Mouse (Mus musculus) MEL (cell line): ENCODE results near the gene Meis3. TPM values are rescaled to one million over a fixed set of nuclear protein-coding genes. Genes with fewer than 3 reads are reported as not detected.

Source experiments
- DNase-seq: peaks from one replicate; pipeline ENCODE4 v3.0.0; 2011; ENCODE audit warnings: low read depth, low spot score
- H3K27ac ChIP-seq: 2 replicates; pipeline ENCODE4 v1.5.1; 2012; ENCODE audit warnings: low read depth, mild to moderate bottlenecking, control low read depth, low read length, moderate library complexity; ENCODE audit not compliant: control insufficient read depth
- H3K27me3 ChIP-seq, 2 experiments: fragments of 150-350 bp in 1 of 2; sonication (generic) in 1 of 2; 2 replicates each; pipeline ENCODE4 v1.6.1; 2012; ENCODE audit warnings: low read length in 2 of 2, mild to moderate bottlenecking in 2 of 2, improper control_type of control experiment in 1 of 2, moderate library complexity in 1 of 2; ENCODE audit not compliant: insufficient read depth in 2 of 2, control insufficient read depth in 1 of 2
- H3K36me3 ChIP-seq, 2 experiments: 2 replicates each; pipeline ENCODE4 v1.6.1; 2012 to 2014; ENCODE audit warnings: low read length in 2 of 2, improper control_type of control experiment in 1 of 2, inconsistent platforms in 1 of 2, mild to moderate bottlenecking in 1 of 2; ENCODE audit not compliant: insufficient read depth in 2 of 2, control insufficient read depth in 1 of 2
- H3K4me1 ChIP-seq, 2 experiments: fragments of 150-350 bp in 1 of 2; sonication (generic) in 1 of 2; 2 replicates each; pipeline ENCODE4 v1.6.1; 2012; ENCODE audit warnings: low read length in 2 of 2, improper control_type of control experiment in 1 of 2, mild to moderate bottlenecking in 1 of 2; ENCODE audit not compliant: insufficient read depth in 2 of 2, control insufficient read depth in 1 of 2
- H3K4me3 ChIP-seq, 2 experiments: fragments of 150-350 bp in 1 of 2; sonication (generic) in 1 of 2; 2 replicates each; pipeline ENCODE4 v1.5.1; 2012; ENCODE audit warnings: low read depth in 2 of 2, low read length in 2 of 2, mild to moderate bottlenecking in 2 of 2, moderate library complexity in 2 of 2, control low read depth in 1 of 2, improper control_type of control experiment in 1 of 2; ENCODE audit not compliant: control insufficient read depth in 1 of 2, insufficient read depth in 1 of 2
- H3K79me2 ChIP-seq: 2 replicates; pipeline ENCODE4 v1.6.1; 2012; ENCODE audit warnings: mild to moderate bottlenecking, low read length, moderate library complexity; ENCODE audit not compliant: control insufficient read depth, poor library complexity, insufficient read depth
- H3K9ac ChIP-seq: 2 replicates; pipeline ENCODE4 v1.6.1; 2012; ENCODE audit warnings: low read depth, mild to moderate bottlenecking, control low read depth, low read length, moderate library complexity; ENCODE audit not compliant: control insufficient read depth, poor library complexity, severe bottlenecking
- H3K9me3 ChIP-seq: fragments of 150-350 bp; sonication (generic); replicated peaks from 2 replicates; pipeline ENCODE4 v1.6.1; 2012; ENCODE audit warnings: mild to moderate bottlenecking, low read length, improper control_type of control experiment, moderate library complexity; ENCODE audit not compliant: insufficient read depth
- BHLHE40 ChIP-seq: IDR thresholded peaks from 2 replicates; pipeline ENCODE4 v1.6.1; 2012; ENCODE audit warnings: low read depth, mild to moderate bottlenecking, inconsistent platforms, low read length, improper control_type of control experiment, borderline replicate concordance
- CHD1 ChIP-seq: IDR thresholded peaks from 2 replicates; pipeline ENCODE4 v1.6.1; 2012; ENCODE audit warnings: low read depth, mild to moderate bottlenecking, inconsistent platforms, low read length, improper control_type of control experiment
- CHD2 ChIP-seq: IDR thresholded peaks from 2 replicates; pipeline ENCODE4 v1.6.1; 2011; ENCODE audit warnings: low read length, improper control_type of control experiment
- EP300 ChIP-seq, 2 experiments: IDR thresholded peaks; 2 replicates each; pipeline ENCODE4 v1.6.1; 2011; ENCODE audit warnings: improper control_type of control experiment in 2 of 2, low read length in 2 of 2, low read depth in 1 of 2, mild to moderate bottlenecking in 1 of 2
- HCFC1 ChIP-seq: IDR thresholded peaks from 2 replicates; pipeline ENCODE4 v1.6.1; 2012; ENCODE audit warnings: low read depth, mild to moderate bottlenecking, inconsistent platforms, low read length, improper control_type of control experiment, moderate library complexity
- JUND ChIP-seq: IDR thresholded peaks from 2 replicates; pipeline ENCODE4 v1.6.1; 2011; ENCODE audit warnings: low read depth, mild to moderate bottlenecking, improper control_type of control experiment, low read length
- MAFK ChIP-seq: IDR thresholded peaks from 2 replicates; pipeline ENCODE4 v1.6.1; 2011; ENCODE audit warnings: low read depth, mild to moderate bottlenecking, low read length, improper control_type of control experiment, borderline replicate concordance
- MAX ChIP-seq: IDR thresholded peaks from 2 replicates; pipeline ENCODE4 v1.6.1; 2011; ENCODE audit warnings: low read length, improper control_type of control experiment
- MEF2A ChIP-seq: IDR thresholded peaks from 2 replicates; pipeline ENCODE4 v1.6.1; 2014; ENCODE audit warnings: low read depth, mild to moderate bottlenecking, inconsistent platforms, low read length, improper control_type of control experiment; ENCODE audit not compliant: poor library complexity, insufficient replicate concordance, severe bottlenecking; ENCODE audit errors: extremely low read depth
- MYB ChIP-seq: IDR thresholded peaks from 2 replicates; pipeline ENCODE4 v1.6.1; 2011; ENCODE audit warnings: mild to moderate bottlenecking, low read depth, low read length, improper control_type of control experiment
- NRF1 ChIP-seq: IDR thresholded peaks from 2 replicates; pipeline ENCODE4 v1.6.1; 2014; ENCODE audit warnings: low read depth, mild to moderate bottlenecking, inconsistent platforms, low read length, improper control_type of control experiment, moderate library complexity; ENCODE audit not compliant: poor library complexity, insufficient read depth, severe bottlenecking
- POLR2A ChIP-seq, 2 experiments: IDR thresholded peaks; 2 replicates each; pipeline ENCODE4 v1.6.1; 2011 to 2012; ENCODE audit warnings: low read length in 2 of 2, mild to moderate bottlenecking in 2 of 2, control low read depth in 1 of 2, improper control_type of control experiment in 1 of 2, low read depth in 1 of 2, moderate library complexity in 1 of 2; ENCODE audit not compliant: control insufficient read depth in 1 of 2, insufficient read depth in 1 of 2, poor library complexity in 1 of 2
- RCOR1 ChIP-seq: IDR thresholded peaks from 2 replicates; pipeline ENCODE4 v1.6.1; 2012; ENCODE audit warnings: low read depth, mild to moderate bottlenecking, inconsistent platforms, low read length, improper control_type of control experiment
- SIN3A ChIP-seq: IDR thresholded peaks from 2 replicates; pipeline ENCODE4 v1.6.1; 2012; ENCODE audit warnings: low read length, improper control_type of control experiment, inconsistent platforms
- TAL1 ChIP-seq: IDR thresholded peaks from 2 replicates; pipeline ENCODE4 v1.6.1; 2012; ENCODE audit warnings: mild to moderate bottlenecking, inconsistent platforms, low read length, moderate library complexity, mixed read lengths
- TCF12 ChIP-seq: IDR thresholded peaks from 2 replicates; pipeline ENCODE4 v1.6.1; 2014; ENCODE audit warnings: low read depth, mild to moderate bottlenecking, inconsistent platforms, low read length, improper control_type of control experiment, moderate library complexity
- USF1 ChIP-seq: IDR thresholded peaks from 2 replicates; pipeline ENCODE4 v1.6.1; 2014; ENCODE audit warnings: low read depth, mild to moderate bottlenecking, inconsistent platforms, low read length, improper control_type of control experiment, moderate library complexity
- USF2 ChIP-seq, 2 experiments: IDR thresholded peaks; 2 replicates each; pipeline ENCODE4 v1.6.1; 2011 to 2012; ENCODE audit warnings: improper control_type of control experiment in 2 of 2, low read length in 2 of 2, borderline replicate concordance in 1 of 2, inconsistent platforms in 1 of 2, low read depth in 1 of 2, mild to moderate bottlenecking in 1 of 2; ENCODE audit not compliant: insufficient read depth in 1 of 2
- ZC3H11A ChIP-seq: IDR thresholded peaks from 2 replicates; pipeline ENCODE4 v1.6.1; 2012; ENCODE audit warnings: low read depth, mild to moderate bottlenecking, inconsistent platforms, low read length, improper control_type of control experiment
- ZKSCAN1 ChIP-seq: IDR thresholded peaks from 2 replicates; pipeline ENCODE4 v1.6.1; 2012; ENCODE audit warnings: low read depth, mild to moderate bottlenecking, inconsistent platforms, low read length, improper control_type of control experiment, moderate library complexity
- polyA plus RNA-seq, 2 experiments: library from polyadenylated mRNA; stranded (reverse) in 1 of 2; unstranded in 1 of 2; fragments of >175 nt in 1 of 2; fragments of >200 nt in 1 of 2; gene quantifications; 2 replicates each; pipeline versions ENCODE4 v1.2.1 to v1.2.4; 2012; ENCODE audit warnings: low replicate concordance in 2 of 2, low read depth in 1 of 2; ENCODE audit not compliant: insufficient read length in 2 of 2, insufficient read depth in 1 of 2, missing spikeins in 1 of 2
- total RNA-seq: library from RNA; depleted of rRNA; stranded (reverse); fragments of 300-350 nt; gene quantifications from 2 replicates; pipeline ENCODE4 v1.2.3, GENCODE M21; 2012

The Meis3 gene
- total and polyA plus RNA-seq, 3 experiments: 4.8 to 14.9 TPM; not detected in 1

- Histone ChIP-seq H3K4me3 (no peak overlapping the region), H3K27ac (no peak overlapping the region), H3K79me2 (no peaks in the 10 kb centered on the region), H3K9me3 (no peaks in the 10 kb centered on the region), H3K27me3 (no peaks in the 10 kb centered on the region), H3K4me1 (peaks cover 0 to 6% of the 10 kb centered on the region in 2 experiments; a peak in 1 of 4 replicates), H3K9ac (no peak overlapping the region), H3K36me3 (no peaks in the 10 kb centered on the region)
- DNase-seq: peak; percentile 38
- TF ChIP-seq TAL1 (no peak), CHD2 (no peak), MAFK (no peak), HCFC1 (no peak), POLR2A (IDR thresholded peaks at IDR 0.05; ENCODE audit: control insufficient read depth in 1 of 2, insufficient read depth in 1 of 2, low read depth in 1 of 2, low read length in 2 of 2, poor library complexity in 1 of 2) (no peak), EP300 (IDR thresholded peaks at IDR 0.05; ENCODE audit: low read depth in 1 of 2, low read length in 2 of 2) (no peak), RCOR1 (no peak), NRF1 (no peak), USF2 (IDR thresholded peaks at IDR 0.05; ENCODE audit: borderline replicate concordance in 1 of 2, insufficient read depth in 1 of 2, low read depth in 1 of 2, low read length in 2 of 2) (no peak), ZKSCAN1 (no peak), TCF12 (no peak), USF1 (no peak), CHD1 (no peak), MEF2A (no peak), BHLHE40 (no peak), ZC3H11A (no peak), SIN3A (no peak), MYB (no peak), MAX (no peak), JUND (no peak)
These were observed 32.6 kb downstream of the Meis3 start for GRCm38 (mm10) chr7:16207496-16207895.
